Mouse (Mus musculus): Measurements from ENCODE around the gene Rnf216. TPM values are rescaled to one million over a fixed set of nuclear protein-coding genes. Genes with fewer than 3 reads are reported as not detected.
A peak's percentile ranks its signal among the peaks of the same experiment; 100 is the strongest.

Rnf216 gene
- polyA plus RNA-seq, 1 experiment from 2014 or later = 36.9 TPM

GRCm38 (mm10) chr5:143092891-143093290, 19.9 kb downstream of the Rnf216 start:
- H3K36me3 ChIP-seq = peaks cover 53% of the 10 kb centered on the region
- 65% methylated on average over 3 of the region's 3 CpGs for WGBS
- no peak overlapping the region for H3K27ac ChIP-seq
- ATAC-seq = no peak
- H3K9me3 ChIP-seq = no peaks in the 10 kb centered on the region
- H3K4me2 ChIP-seq (replicated peaks) = no peak overlapping the region
- no peak overlapping the region for H3K9ac ChIP-seq (replicated peaks)
- H3K4me1 ChIP-seq (replicated peaks) = no peaks in the 10 kb centered on the region
- H3K4me3 ChIP-seq (replicated peaks) = no peak overlapping the region
- H3K27me3 ChIP-seq = no peaks in the 10 kb centered on the region

- ATAC-seq = no peak
- H3K36me3 ChIP-seq = peaks cover 76% of the 10 kb centered on the region
- WGBS = 70% methylated on average over 4 of the region's 4 CpGs
These were observed 27.9 kb downstream of the Rnf216 start for GRCm38 (mm10) chr5:143084898-143085297.

GRCm38 (mm10) chr5:143079806-143080205, 33.0 kb downstream of the Rnf216 start:
- no peak for ATAC-seq
- H3K36me3 ChIP-seq = peaks cover 85% of the 10 kb centered on the region

More at GRCm38 (mm10) chr5:143084898-143085297, 27.9 kb downstream of the Rnf216 start:
- Histone ChIP-seq H3K9me3 (no peaks in the 10 kb centered on the region), H3K4me2 (replicated peaks) (no peak overlapping the region), H3K4me1 (replicated peaks) (no peaks in the 10 kb centered on the region), H3K27me3 (no peaks in the 10 kb centered on the region), H3K27ac (no peak overlapping the region), H3K9ac (replicated peaks) (no peak overlapping the region), H3K4me3 (replicated peaks) (no peak overlapping the region)

GRCm38 (mm10) chr5:143076603-143077143, 36.1 kb downstream of the Rnf216 start:
- WGBS = 100% methylated on average over 3 of the region's 3 CpGs
- H3K4me1 ChIP-seq (replicated peaks) = no peaks in the 10 kb centered on the region
- no peak overlapping the region for H3K9ac ChIP-seq (replicated peaks)
- H3K4me3 ChIP-seq (replicated peaks) = no peak overlapping the region
- H3K4me2 ChIP-seq (replicated peaks) = no peak overlapping the region
- ATAC-seq = no peak
- H3K9me3 ChIP-seq = no peaks in the 10 kb centered on the region
- no peak overlapping the region for H3K27ac ChIP-seq
- H3K27me3 ChIP-seq = no peaks in the 10 kb centered on the region
- H3K36me3 ChIP-seq = peaks cover 83% of the 10 kb centered on the region

More at GRCm38 (mm10) chr5:143079806-143080205, 33.0 kb downstream of the Rnf216 start:
- 95% methylated on average over 1 of the region's 1 CpGs for WGBS
- no peak overlapping the region for H3K4me3 ChIP-seq (replicated peaks)
- H3K4me1 ChIP-seq (replicated peaks) = no peaks in the 10 kb centered on the region
- no peaks in the 10 kb centered on the region for H3K27me3 ChIP-seq
- H3K27ac ChIP-seq = no peak overlapping the region
- H3K9me3 ChIP-seq = no peaks in the 10 kb centered on the region
- H3K9ac ChIP-seq (replicated peaks) = no peak overlapping the region
- H3K4me2 ChIP-seq (replicated peaks) = no peak overlapping the region

GRCm38 (mm10) chr5:143075987-143076386, 36.8 kb downstream of the Rnf216 start:
- ATAC-seq = no peak
- no peak overlapping the region for H3K4me2 ChIP-seq (replicated peaks)
- 94% methylated on average over 2 of the region's 2 CpGs for WGBS
- H3K9me3 ChIP-seq = no peaks in the 10 kb centered on the region
- H3K4me1 ChIP-seq (replicated peaks) = no peaks in the 10 kb centered on the region
- no peak overlapping the region for H3K9ac ChIP-seq (replicated peaks)
- H3K4me3 ChIP-seq (replicated peaks) = no peak overlapping the region
- H3K27me3 ChIP-seq = no peaks in the 10 kb centered on the region
- no peak overlapping the region for H3K27ac ChIP-seq
- H3K36me3 ChIP-seq = peaks cover 78% of the 10 kb centered on the region

GRCm38 (mm10) chr5:143069048-143069447, 43.7 kb downstream of the Rnf216 start:
- Histone ChIP-seq H3K27me3 (no peaks in the 10 kb centered on the region), H3K9ac (replicated peaks) (no peak overlapping the region), H3K27ac (no peak overlapping the region), H3K4me2 (replicated peaks) (no peak overlapping the region), H3K36me3 (peaks cover 55% of the 10 kb centered on the region), H3K9me3 (no peaks in the 10 kb centered on the region), H3K4me1 (replicated peaks) (0 out of 2 replicates have a peak, but pooled peaks cover 4% of the 10 kb centered on the region), H3K4me3 (replicated peaks) (no peak overlapping the region)
- no peak for ATAC-seq
- WGBS = 97% methylated on average over 2 of the region's 2 CpGs

- 0 out of 2 replicates have a peak, but pooled peaks cover 4% of the 10 kb centered on the region for H3K4me1 ChIP-seq (replicated peaks)
- no peaks in the 10 kb centered on the region for H3K27me3 ChIP-seq
- H3K9me3 ChIP-seq = no peaks in the 10 kb centered on the region
- H3K4me2 ChIP-seq (replicated peaks) = no peak overlapping the region
- H3K27ac ChIP-seq = no peak overlapping the region
- no peak overlapping the region for H3K9ac ChIP-seq (replicated peaks)
- H3K36me3 ChIP-seq = peaks cover 55% of the 10 kb centered on the region
- no peak for ATAC-seq
- 94% methylated on average over 3 of the region's 3 CpGs for WGBS
- H3K4me3 ChIP-seq (replicated peaks) = no peak overlapping the region
These were observed 44.4 kb downstream of the Rnf216 start for GRCm38 (mm10) chr5:143068382-143068781.

GRCm38 (mm10) chr5:143066551-143066958, 46.2 kb downstream of the Rnf216 start:
- H3K9ac ChIP-seq (replicated peaks) = no peak overlapping the region
- no peaks in the 10 kb centered on the region for H3K27me3 ChIP-seq
- peaks cover 11% of the 10 kb centered on the region for H3K4me1 ChIP-seq (replicated peaks)
- no peak overlapping the region for H3K4me2 ChIP-seq (replicated peaks)
- H3K4me3 ChIP-seq (replicated peaks) = no peak overlapping the region
- H3K9me3 ChIP-seq = no peaks in the 10 kb centered on the region
- no peak overlapping the region for H3K27ac ChIP-seq
- WGBS = 20% methylated on average over 1 of the region's 1 CpGs
- peaks cover 47% of the 10 kb centered on the region for H3K36me3 ChIP-seq
- ATAC-seq = 0 out of 2 replicates have a peak, but pooled peaks have one; percentile 6

GRCm38 (mm10) chr5:143066096-143066495, 46.7 kb downstream of the Rnf216 start:
- Histone ChIP-seq H3K36me3 (peaks cover 47% of the 10 kb centered on the region), H3K4me3 (replicated peaks) (no peak overlapping the region), H3K4me1 (replicated peaks) (peaks cover 15% of the 10 kb centered on the region), H3K27me3 (no peaks in the 10 kb centered on the region), H3K9ac (replicated peaks) (no peak overlapping the region), H3K4me2 (replicated peaks) (no peak overlapping the region), H3K27ac (no peak overlapping the region), H3K9me3 (no peaks in the 10 kb centered on the region)
- ATAC-seq = no peak
- WGBS = 96% methylated on average over 1 of the region's 1 CpGs

- H3K4me1 ChIP-seq (replicated peaks) = peaks cover 20% of the 10 kb centered on the region
- 78% methylated on average over 2 of the region's 2 CpGs for WGBS
- H3K9ac ChIP-seq (replicated peaks) = no peak overlapping the region
- no peaks in the 10 kb centered on the region for H3K27me3 ChIP-seq
- H3K36me3 ChIP-seq = peaks cover 49% of the 10 kb centered on the region
- H3K9me3 ChIP-seq = no peaks in the 10 kb centered on the region
- ATAC-seq = no peak
- no peak overlapping the region for H3K4me3 ChIP-seq (replicated peaks)
- no peak overlapping the region for H3K4me2 ChIP-seq (replicated peaks)
- H3K27ac ChIP-seq = no peak overlapping the region
These were observed 47.6 kb downstream of the Rnf216 start for GRCm38 (mm10) chr5:143065230-143065629.

- Histone ChIP-seq H3K9me3 (no peaks in the 10 kb centered on the region), H3K27ac (0 out of 2 replicates have a peak overlapping the region, but pooled peaks have one; percentile 76), H3K27me3 (no peaks in the 10 kb centered on the region), H3K4me2 (replicated peaks) (no peak overlapping the region), H3K4me3 (replicated peaks) (no peak overlapping the region), H3K9ac (replicated peaks) (no peak overlapping the region), H3K36me3 (peaks cover 44% of the 10 kb centered on the region), H3K4me1 (replicated peaks) (peaks cover 32% of the 10 kb centered on the region)
- no peak for ATAC-seq
- 86% methylated on average over 3 of the region's 3 CpGs for WGBS
These were observed 50.5 kb downstream of the Rnf216 start for GRCm38 (mm10) chr5:143062251-143062650.

GRCm38 (mm10) chr5:143061511-143061910, 51.3 kb downstream of the Rnf216 start:
- H3K4me3 ChIP-seq (replicated peaks) = no peak overlapping the region
- peak overlapping the region; percentile 76 for H3K27ac ChIP-seq
- H3K36me3 ChIP-seq = peaks cover 38% of the 10 kb centered on the region
- no peak overlapping the region for H3K9ac ChIP-seq (replicated peaks)
- H3K9me3 ChIP-seq = no peaks in the 10 kb centered on the region
- no peaks in the 10 kb centered on the region for H3K27me3 ChIP-seq
- 32% methylated on average over 3 of the region's 3 CpGs for WGBS
- ATAC-seq = peak; percentile 92
- peaks cover 32% of the 10 kb centered on the region for H3K4me1 ChIP-seq (replicated peaks)
- H3K4me2 ChIP-seq (replicated peaks) = no peak overlapping the region

Measured in midbrain, embryonic 13.5 days (tissue).